Mouse (Mus musculus): ENCODE measurements at regions not wholly inside any gene's neighbourhood (a gene's known extent, or its start where the extent isn't known, plus 50 kb on each side); places are given as distances from the start of the nearest gene placed in this dataset.
A peak's percentile ranks its signal among the peaks of the same experiment; 100 is the strongest.

DNA sequence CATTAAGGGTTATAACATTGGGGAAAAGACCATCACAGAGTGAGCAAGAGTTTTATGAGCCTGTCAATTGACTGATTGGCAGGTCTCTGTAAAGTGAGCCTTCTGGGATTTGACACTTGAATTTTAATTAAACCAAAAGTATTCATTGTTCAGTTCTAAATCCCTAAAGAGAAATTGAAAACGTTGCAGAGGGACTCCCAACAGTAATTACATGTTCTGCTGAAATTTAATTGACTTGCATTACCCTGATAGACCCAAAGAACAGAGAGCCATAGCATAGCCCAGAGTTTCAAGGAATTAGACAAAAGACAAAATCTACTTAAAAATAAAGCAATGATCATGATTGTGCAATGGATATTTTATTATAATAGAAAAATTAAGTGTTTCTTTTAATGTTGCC is 444.2 kb downstream of the Trim52 start:
- 41% methylated on average over 1 of the region's 1 CpGs for WGBS
- ATAC-seq (ENCODE audit: insufficient read depth, low FRiP score): no peak
- no peaks in the 10 kb centered on the region for H3K4me1 ChIP-seq (ENCODE audit: control insufficient read depth, insufficient read depth, low read length)

DNA sequence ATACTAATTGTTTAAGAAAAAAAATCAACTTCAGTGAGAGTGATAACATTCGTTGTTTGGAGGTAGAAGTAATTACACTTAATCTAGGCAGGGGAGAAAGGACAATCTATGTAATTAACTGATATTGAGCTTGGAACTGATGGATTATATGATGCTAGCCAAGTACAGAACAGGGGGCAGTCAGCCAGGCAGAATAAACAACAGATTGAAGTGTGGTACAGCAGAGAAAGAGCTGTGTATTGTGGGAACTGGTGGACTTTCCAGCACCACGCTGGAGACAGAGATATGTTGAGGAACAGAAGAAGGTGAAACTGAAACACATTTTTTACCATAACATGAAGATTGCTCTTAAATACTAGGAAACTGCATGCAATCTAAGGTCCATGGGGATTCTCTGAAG is 473.3 kb downstream of the Trim52 start:
- no peak overlapping the region for H3K4me2 ChIP-seq (ENCODE audit: low read depth, low read length)
- ATAC-seq (ENCODE audit: insufficient read depth, low FRiP score): no peak
- no peak overlapping the region for H3K9ac ChIP-seq (ENCODE audit: low read length)
- no peaks in the 10 kb centered on the region for H3K9me3 ChIP-seq (replicated peaks; ENCODE audit: control insufficient read depth, low read length)
- no peaks in the 10 kb centered on the region for H3K36me3 ChIP-seq (ENCODE audit: control insufficient read depth, insufficient read depth, low read length)
- H3K27ac ChIP-seq (ENCODE audit: low read length): no peak overlapping the region
- WGBS: 62% methylated on average over 2 of the region's 2 CpGs
- H3K27me3 ChIP-seq (ENCODE audit: control insufficient read depth, insufficient read depth, low read length): no peaks in the 10 kb centered on the region
- no peak overlapping the region for H3K4me3 ChIP-seq (replicated peaks; ENCODE audit: low read length)
- no peaks in the 10 kb centered on the region for H3K4me1 ChIP-seq (ENCODE audit: control insufficient read depth, insufficient read depth, low read length)

More for the DNA sequence above, 444.2 kb downstream of the Trim52 start:
- no peak overlapping the region for H3K4me3 ChIP-seq (replicated peaks; ENCODE audit: low read length)
- no peaks in the 10 kb centered on the region for H3K27me3 ChIP-seq (ENCODE audit: control insufficient read depth, insufficient read depth, low read length)
- no peaks in the 10 kb centered on the region for H3K36me3 ChIP-seq (ENCODE audit: control insufficient read depth, insufficient read depth, low read length)
- no peak overlapping the region for H3K27ac ChIP-seq (ENCODE audit: low read length)
- no peak overlapping the region for H3K4me2 ChIP-seq (ENCODE audit: low read depth, low read length)
- no peaks in the 10 kb centered on the region for H3K9me3 ChIP-seq (replicated peaks; ENCODE audit: control insufficient read depth, low read length)
- no peak overlapping the region for H3K9ac ChIP-seq (ENCODE audit: low read length)

DNA sequence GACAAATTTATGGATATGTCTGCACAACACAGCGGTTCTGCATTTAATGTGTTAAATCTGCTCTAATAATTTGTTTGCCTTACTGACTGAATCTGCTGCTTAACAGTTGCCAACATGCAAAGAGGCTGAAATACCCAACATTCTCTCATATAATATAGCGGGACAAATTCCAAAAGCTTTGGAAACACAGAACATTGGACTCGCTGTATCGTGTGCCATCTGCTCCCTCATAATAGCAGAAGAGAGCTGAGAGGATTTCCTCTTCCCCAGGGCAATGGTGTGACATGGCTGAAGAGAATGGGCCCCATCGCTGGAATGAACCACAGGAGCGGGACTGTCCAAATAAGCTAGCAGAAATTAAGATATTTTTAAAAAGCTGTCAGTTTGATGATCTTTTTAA is 475.9 kb downstream of the Trim52 start:
- Histone ChIP-seq H3K36me3 (ENCODE audit: control insufficient read depth, insufficient read depth, low read length) (no peaks in the 10 kb centered on the region), H3K9me3 (replicated peaks; ENCODE audit: control insufficient read depth, low read length) (no peaks in the 10 kb centered on the region), H3K4me1 (ENCODE audit: control insufficient read depth, insufficient read depth, low read length) (no peaks in the 10 kb centered on the region), H3K4me2 (ENCODE audit: low read depth, low read length) (no peak overlapping the region), H3K27ac (ENCODE audit: low read length) (no peak overlapping the region), H3K4me3 (replicated peaks; ENCODE audit: low read length) (no peak overlapping the region), H3K27me3 (ENCODE audit: control insufficient read depth, insufficient read depth, low read length) (no peaks in the 10 kb centered on the region), H3K9ac (ENCODE audit: low read length) (no peak overlapping the region)
- no peak for ATAC-seq (ENCODE audit: insufficient read depth, low FRiP score)
- 79% methylated on average over 6 of the region's 6 CpGs for WGBS

DNA sequence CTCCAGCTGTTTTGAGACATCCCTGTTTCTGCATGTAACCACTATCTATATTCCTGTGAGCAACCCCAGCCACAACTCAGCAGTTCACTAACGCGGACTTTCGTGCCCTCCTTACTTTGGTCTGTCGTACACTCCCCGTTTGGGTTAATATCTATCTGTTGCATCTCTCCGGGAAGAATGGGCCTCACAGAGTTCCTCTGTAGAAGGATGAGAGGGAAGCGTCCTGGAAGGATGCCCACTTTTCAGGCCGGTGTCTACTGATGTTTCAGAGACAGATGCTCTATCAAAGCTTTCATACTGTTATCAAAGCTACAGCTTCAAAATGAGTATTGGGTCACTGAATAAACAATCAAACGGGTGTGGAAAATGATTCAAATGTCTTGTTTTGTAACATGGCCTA is 487.4 kb downstream of the Trim52 start:
- H3K4me2 ChIP-seq (ENCODE audit: low read depth, low read length): no peak overlapping the region
- H3K9ac ChIP-seq (ENCODE audit: low read length): no peak overlapping the region
- WGBS: 75% methylated on average over 9 of the region's 9 CpGs
- no peaks in the 10 kb centered on the region for H3K36me3 ChIP-seq (ENCODE audit: control insufficient read depth, insufficient read depth, low read length)
- ATAC-seq (ENCODE audit: insufficient read depth, low FRiP score): no peak
- H3K9me3 ChIP-seq (replicated peaks; ENCODE audit: control insufficient read depth, low read length): no peaks in the 10 kb centered on the region
- no peaks in the 10 kb centered on the region for H3K4me1 ChIP-seq (ENCODE audit: control insufficient read depth, insufficient read depth, low read length)
- no peaks in the 10 kb centered on the region for H3K27me3 ChIP-seq (ENCODE audit: control insufficient read depth, insufficient read depth, low read length)
- H3K27ac ChIP-seq (ENCODE audit: low read length): no peak overlapping the region
- no peak overlapping the region for H3K4me3 ChIP-seq (replicated peaks; ENCODE audit: low read length)

DNA sequence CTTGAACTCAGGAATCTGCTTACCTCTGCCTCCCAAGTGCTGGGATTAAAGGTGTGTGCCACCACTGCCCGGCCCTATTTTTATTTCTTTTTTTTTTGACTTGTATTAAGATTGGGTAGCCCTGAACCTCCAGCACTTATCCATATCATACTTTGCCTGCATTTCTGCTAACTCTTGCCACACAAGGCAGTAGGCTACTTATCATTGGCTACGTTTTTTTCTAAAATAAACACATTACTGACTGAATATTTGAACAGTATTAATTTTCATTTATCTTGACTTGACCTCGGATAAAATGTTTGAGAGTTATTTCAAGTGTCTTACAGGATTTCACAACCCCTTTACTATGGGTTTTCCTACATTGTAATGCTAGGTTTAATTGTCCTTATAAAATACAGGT is 488.0 kb downstream of the Trim52 start:
- WGBS: 38% methylated on average over 3 of the region's 3 CpGs
- no peak for ATAC-seq (ENCODE audit: insufficient read depth, low FRiP score)
- Histone ChIP-seq H3K27ac (ENCODE audit: low read length) (no peak overlapping the region), H3K9ac (ENCODE audit: low read length) (no peak overlapping the region), H3K27me3 (ENCODE audit: control insufficient read depth, insufficient read depth, low read length) (no peaks in the 10 kb centered on the region), H3K4me3 (replicated peaks; ENCODE audit: low read length) (no peak overlapping the region), H3K4me2 (ENCODE audit: low read depth, low read length) (no peak overlapping the region), H3K36me3 (ENCODE audit: control insufficient read depth, insufficient read depth, low read length) (no peaks in the 10 kb centered on the region), H3K9me3 (replicated peaks; ENCODE audit: control insufficient read depth, low read length) (no peaks in the 10 kb centered on the region), H3K4me1 (ENCODE audit: control insufficient read depth, insufficient read depth, low read length) (no peaks in the 10 kb centered on the region)

DNA sequence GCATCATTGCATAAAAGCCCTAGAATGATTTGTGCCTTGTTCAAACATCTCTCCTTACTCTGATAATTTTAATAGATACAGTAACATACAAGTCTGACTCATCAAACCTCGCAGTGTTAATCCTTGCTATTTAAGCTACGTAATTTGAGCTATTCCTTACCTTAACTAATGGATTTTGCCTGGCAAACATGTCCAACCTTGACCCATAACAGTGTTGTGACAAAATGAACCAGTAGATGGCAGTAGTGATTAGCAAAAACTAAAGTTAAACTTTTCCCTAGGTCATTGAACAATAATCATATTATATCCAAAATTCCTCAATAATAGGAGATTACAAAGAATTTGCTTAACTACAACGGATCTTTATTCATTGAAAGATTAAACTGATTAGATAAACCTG is 501.0 kb downstream of the Trim52 start:
- H3K4me2 ChIP-seq (ENCODE audit: low read depth, low read length): no peak overlapping the region
- no peak overlapping the region for H3K9ac ChIP-seq (ENCODE audit: low read length)
- no peaks in the 10 kb centered on the region for H3K9me3 ChIP-seq (replicated peaks; ENCODE audit: control insufficient read depth, low read length)
- no peaks in the 10 kb centered on the region for H3K36me3 ChIP-seq (ENCODE audit: control insufficient read depth, insufficient read depth, low read length)
- H3K27ac ChIP-seq (ENCODE audit: low read length): no peak overlapping the region
- H3K4me1 ChIP-seq (ENCODE audit: control insufficient read depth, insufficient read depth, low read length): no peaks in the 10 kb centered on the region; the same call in 1 of the 2 replicates
- no peaks in the 10 kb centered on the region for H3K27me3 ChIP-seq (ENCODE audit: control insufficient read depth, insufficient read depth, low read length)
- 10% methylated on average over 3 of the region's 3 CpGs for WGBS
- no peak overlapping the region for H3K4me3 ChIP-seq (replicated peaks; ENCODE audit: low read length)
- no peak for ATAC-seq (ENCODE audit: insufficient read depth, low FRiP score)

DNA sequence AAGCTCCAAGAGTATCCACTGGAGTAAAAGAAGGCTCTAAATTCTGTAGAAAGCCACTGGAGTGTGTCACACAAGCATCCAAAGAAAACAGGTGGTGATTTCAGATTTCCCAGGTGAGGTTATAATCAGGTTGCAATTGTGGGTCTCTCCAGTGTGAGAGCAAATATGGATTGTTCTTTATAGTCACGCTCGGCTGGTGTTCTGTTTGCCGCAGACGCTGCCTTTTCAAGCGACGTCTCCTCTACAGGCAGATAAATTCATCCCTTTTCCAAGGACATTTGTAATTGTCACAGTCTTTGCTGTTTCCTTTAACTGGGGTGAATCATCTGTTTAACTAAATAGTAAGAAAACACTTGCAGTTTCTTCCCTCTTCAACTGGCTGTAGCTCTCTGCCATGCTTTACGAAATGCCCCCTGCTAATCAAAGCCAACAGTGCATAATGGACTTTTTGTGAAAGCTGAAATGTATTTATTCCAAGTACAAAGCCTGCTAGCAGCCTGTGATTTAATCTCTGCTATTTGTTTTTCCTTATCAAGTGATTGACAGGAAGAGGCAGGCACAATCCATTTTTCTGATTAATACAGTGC is 502.4 kb downstream of the Trim52 start:
- 46% methylated on average over 7 of the region's 7 CpGs for WGBS
- Histone ChIP-seq H3K4me2 (ENCODE audit: low read depth, low read length) (0 out of 2 replicates have a peak overlapping the region, but pooled peaks have one; percentile 4), H3K4me3 (replicated peaks; ENCODE audit: low read length) (no peak overlapping the region), H3K27ac (ENCODE audit: low read length) (no peak overlapping the region), H3K9ac (ENCODE audit: low read length) (no peak overlapping the region), H3K9me3 (replicated peaks; ENCODE audit: control insufficient read depth, low read length) (no peaks in the 10 kb centered on the region), H3K36me3 (ENCODE audit: control insufficient read depth, insufficient read depth, low read length) (no peaks in the 10 kb centered on the region), H3K27me3 (ENCODE audit: control insufficient read depth, insufficient read depth, low read length) (no peaks in the 10 kb centered on the region), H3K4me1 (ENCODE audit: control insufficient read depth, insufficient read depth, low read length) (no peaks in the 10 kb centered on the region; the same call in 1 of the 2 replicates)
- ATAC-seq (ENCODE audit: insufficient read depth, low FRiP score): no peak
